ENCODE assay signal across 8 mouse cellular contexts in the genomic region with DNA sequence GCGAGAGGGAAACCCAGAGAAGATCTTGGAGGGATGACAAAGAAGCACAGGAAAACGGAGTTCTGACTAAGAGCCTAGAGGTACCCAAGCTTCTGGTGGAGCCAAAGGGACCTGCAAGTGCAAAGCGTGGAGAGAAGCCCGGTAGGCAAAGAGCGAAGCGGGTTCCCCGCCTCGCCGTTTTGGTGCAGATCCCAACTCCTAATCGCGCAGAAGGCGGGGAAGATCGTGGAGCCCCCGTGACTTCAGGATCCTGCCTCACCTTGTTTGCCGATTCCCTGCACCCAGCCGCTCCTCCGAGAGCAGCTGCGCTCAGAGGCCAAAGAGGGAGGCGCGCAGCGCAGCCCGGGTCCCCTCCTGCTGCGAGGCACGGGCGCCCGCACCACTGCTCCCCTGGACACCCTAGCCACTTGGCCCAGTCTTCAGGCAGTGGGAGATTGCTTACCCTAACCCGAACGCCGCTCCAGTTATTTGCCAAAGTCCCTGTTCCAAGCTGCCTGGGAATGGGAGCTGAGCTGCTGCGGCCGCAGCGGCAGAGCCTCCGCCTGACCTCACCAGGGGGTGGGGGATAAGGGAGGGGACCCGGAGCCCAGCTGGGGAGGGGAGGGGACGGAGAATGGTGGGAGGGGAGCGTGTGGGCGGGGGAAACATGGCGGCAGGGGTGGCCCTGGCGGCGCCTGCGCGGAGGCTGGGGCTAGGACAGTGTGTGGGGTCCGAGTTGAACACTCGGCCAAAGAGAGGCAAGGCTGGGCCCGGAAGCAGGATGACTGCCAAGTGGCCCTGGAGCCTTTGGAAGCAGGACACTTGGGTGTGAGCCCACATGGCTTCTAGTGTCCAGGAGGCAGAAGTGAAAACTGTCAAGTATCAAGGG. TPM values are rescaled to one million over a fixed set of nuclear protein-coding genes. Genes with fewer than 3 reads are reported as not detected.
DNase-seq lines count a peak whose midpoint lies in the region; ATAC-seq lines count a peak whose summit lies in the region.

Klhl13 (minus strand) TSS at position 569 of the 868 bp plus-strand sequence.

- whole genome bisulfite sequencing in intestine, embryonic 14.5 days = 11% methylated on average over 42 of the region's 45 CpGs

- peak within 1 kb of the TSS; percentile 54 for H3K9ac ChIP-seq in intestine, embryonic 14.5 days (ENCODE audit: low read length)

- no peaks in the 10 kb centered on the region for H3K36me3 ChIP-seq in intestine, embryonic 14.5 days (ENCODE audit: control insufficient read depth, insufficient read depth, low read length)

- H3K27ac ChIP-seq in intestine, embryonic 14.5 days (ENCODE audit: low read depth) = peak within 1 kb of the TSS; percentile 81; the same call in 1 of the 2 replicates

- H3K9me3 ChIP-seq in intestine, embryonic 14.5 days (ENCODE audit: control insufficient read depth, low read length) = no peaks in the 10 kb centered on the region

- H3K4me3 ChIP-seq in intestine, embryonic 14.5 days (ENCODE audit: low read depth, low read length) = peak within 1 kb of the TSS; percentile 45

- no peaks in the 10 kb centered on the region for H3K4me1 ChIP-seq in intestine, embryonic 14.5 days (replicated peaks; ENCODE audit: control insufficient read depth, insufficient read depth, low read length)

- H3K27me3 ChIP-seq in intestine, embryonic 14.5 days (replicated peaks; ENCODE audit: control insufficient read depth, insufficient read depth, low read length) = no peaks in the 10 kb centered on the region

- H3K4me2 ChIP-seq in intestine, embryonic 14.5 days (ENCODE audit: low read length) = peak within 1 kb of the TSS; percentile 43

- DNase-seq in adrenal gland, postnatal 25 days = peak; percentile 60
- peak; percentile 80 for DNase-seq in embryo, embryonic 11 days
- DNase-seq in gastrocnemius, postnatal 25 days = peak; percentile 74
- DNase-seq in intestine, embryonic 14.5 days (ENCODE audit: low spot score) = peak; percentile 76
- peak; percentile 3 to 76 for DNase-seq in left cerebral cortex, postnatal 10 days (ENCODE audit: extremely low spot score in 1 of 2, low spot score in 2 of 2)
- peak; percentile 67 to 79 for DNase-seq in lung, postnatal 4 days
- peak; percentile 1 to 2 for DNase-seq in right cerebral cortex, postnatal 36 days (ENCODE audit: low spot score in 2 of 2)
- no peak for DNase-seq in thymus, postnatal 0 days (ENCODE audit: low spot score)

- intact Hi-C loops in left cerebral cortex, postnatal 10 days (cut with DNase I) = loop anchor here (10.0 kb wide), 2 partner anchors 60 to 200 kb away; no protein-coding TSS in a partner anchor

- peak; percentile 95 for ATAC-seq in intestine, embryonic 14.5 days (replicated peaks; ENCODE audit: low FRiP score, low TSS enrichment, low read depth)

RNA-seq across cellular contexts. Expression of gene Klhl13, which starts in this region (rescaled TPM):
- 11.3 and 17.7 TPM in 2 replicates for total RNA-seq in adrenal gland, postnatal 25 days (2021)
- total RNA-seq in gastrocnemius, postnatal 25 days (2021) = 1 to 10 TPM; 8.7 to 9.4 TPM
- 43.3 and 55.0 TPM in 2 replicates for polyA plus RNA-seq in intestine, embryonic 14.5 days (2014; fragmentation: Nextera tagmentation; extraction: Ambion mirVana)
- 10 to 100 TPM; 64.2 to 72.1 TPM for total RNA-seq in left cerebral cortex, postnatal 10 days (2021)
- 4.8 and 6.6 TPM in 2 replicates for polyA plus RNA-seq in thymus, postnatal 0 days (2015; fragmentation: Nextera tagmentation; extraction: Ambion mirVana)
